Mouse (Mus musculus): Measurements from ENCODE around the gene Cdc42ep1.
"Not testable (repeated sequence)": the region's sequence is repeated elsewhere in the genome, so short reads cannot be mapped to it uniquely, and the experiment has no call there.

Cdc42ep1 gene

GRCm38 (mm10) chr15:78877810-78878390, 35.5 kb downstream of the Cdc42ep1 start:
- DNase-seq (ENCODE audit: low spot score in 2 of 2): no peak

GRCm38 (mm10) chr15:78878792-78879516, 36.5 kb downstream of the Cdc42ep1 start:
- not testable (repeated sequence) for DNase-seq (ENCODE audit: low spot score in 2 of 2)

GRCm38 (mm10) chr15:78880432-78880831, 38.0 kb downstream of the Cdc42ep1 start:
- no peak for DNase-seq (ENCODE audit: low spot score in 2 of 2)

- no peak for DNase-seq (ENCODE audit: low spot score in 2 of 2)
These were observed 39.4 kb downstream of the Cdc42ep1 start for GRCm38 (mm10) chr15:78881828-78882227.

- no peak for DNase-seq (ENCODE audit: low spot score in 2 of 2)
These were observed 47.0 kb downstream of the Cdc42ep1 start for GRCm38 (mm10) chr15:78889401-78889853.

- no peak for DNase-seq (ENCODE audit: low spot score in 2 of 2)
These were observed 50.0 kb downstream of the Cdc42ep1 start for GRCm38 (mm10) chr15:78892440-78892839.

GRCm38 (mm10) chr15:78894726-78895125, 52.3 kb downstream of the Cdc42ep1 start:
- no peak for DNase-seq (ENCODE audit: low spot score in 2 of 2)

GRCm38 (mm10) chr15:78895741-78896140, 53.3 kb downstream of the Cdc42ep1 start:
- DNase-seq (ENCODE audit: low spot score in 2 of 2): no peak

- DNase-seq (ENCODE audit: low spot score in 2 of 2): no peak
These were observed 53.7 kb downstream of the Cdc42ep1 start for GRCm38 (mm10) chr15:78896149-78896548.

GRCm38 (mm10) chr15:78897488-78897887, 55.1 kb downstream of the Cdc42ep1 start:
- no peak for DNase-seq (ENCODE audit: low spot score in 2 of 2)

GRCm38 (mm10) chr15:78898507-78899001, 56.1 kb downstream of the Cdc42ep1 start:
- no peak for DNase-seq (ENCODE audit: low spot score in 2 of 2)

GRCm38 (mm10) chr15:78899409-78899739, 57.0 kb downstream of the Cdc42ep1 start, which contains the start of gene Gm49510:
Gm49510 (plus strand) TSS chr15:78899667.
- DNase-seq (ENCODE audit: low spot score in 2 of 2): no peak

- DNase-seq (ENCODE audit: low spot score in 2 of 2): no peak
These were observed 57.5 kb downstream of the Cdc42ep1 start, which contains the start of gene Sh3bp1 for GRCm38 (mm10) chr15:78899740-78900584. Sh3bp1 (plus strand) TSS chr15:78899768.

All from cerebellum, postnatal 4 days (tissue).